Mouse (Mus musculus) cerebellum, postnatal 25 days (tissue): ENCODE measurements around the gene Tldc1.
A peak's percentile ranks its signal among the peaks of the same experiment; 100 is the strongest.

ENCODE experiments used
- DNase-seq, 2 experiments: peaks; one replicate each; pipeline ENCODE4 v3.0.0; 2021; ENCODE audit warnings: mixed read lengths in 2 of 2

Tldc1 gene

GRCm38 (mm10) chr8:119765311-119765710 lies 12.9 kb downstream of the Tldc1 start:
- no peak for DNase-seq

GRCm38 (mm10) chr8:119762226-119763220 lies 15.7 kb downstream of the Tldc1 start:
- DNase-seq, result no peak

- DNase-seq, result no peak
These were observed 16.5 kb downstream of the Tldc1 start for GRCm38 (mm10) chr8:119761692-119762091.

- DNase-seq, result no peak
These were observed 21.7 kb downstream of the Tldc1 start for GRCm38 (mm10) chr8:119756538-119756937.

- DNase-seq, result no peak
These were observed 22.1 kb downstream of the Tldc1 start for GRCm38 (mm10) chr8:119756147-119756461.

- DNase-seq, result no peak
These were observed 22.7 kb downstream of the Tldc1 start for GRCm38 (mm10) chr8:119755238-119756146.

- DNase-seq, result no peak
These were observed 33.6 kb downstream of the Tldc1 start for GRCm38 (mm10) chr8:119744604-119745003.

GRCm38 (mm10) chr8:119743291-119744026 lies 34.8 kb downstream of the Tldc1 start:
- DNase-seq, result peak in 1 of 2 experiments; percentile 44

- no peak for DNase-seq
These were observed 35.8 kb downstream of the Tldc1 start for GRCm38 (mm10) chr8:119742409-119742808.

- no peak for DNase-seq
These were observed 37.6 kb downstream of the Tldc1 start for GRCm38 (mm10) chr8:119740634-119741033.

- no peak for DNase-seq
These were observed 39.9 kb downstream of the Tldc1 start for GRCm38 (mm10) chr8:119738129-119738907.

GRCm38 (mm10) chr8:119737093-119737900 lies 40.9 kb downstream of the Tldc1 start:
- no peak for DNase-seq

- DNase-seq, result no peak
These were observed 41.8 kb downstream of the Tldc1 start for GRCm38 (mm10) chr8:119736348-119736917.

GRCm38 (mm10) chr8:119732072-119732471 lies 46.1 kb downstream of the Tldc1 start:
- DNase-seq, result no peak

GRCm38 (mm10) chr8:119728351-119728895 lies 49.8 kb downstream of the Tldc1 start:
- DNase-seq, result no peak

GRCm38 (mm10) chr8:119727093-119727492 lies 51.1 kb downstream of the Tldc1 start:
- no peak for DNase-seq

GRCm38 (mm10) chr8:119724596-119724995 lies 53.6 kb downstream of the Tldc1 start:
- no peak for DNase-seq

- no peak for DNase-seq
These were observed 54.5 kb downstream of the Tldc1 start for GRCm38 (mm10) chr8:119723676-119724075.

GRCm38 (mm10) chr8:119722348-119722747 lies 55.9 kb downstream of the Tldc1 start:
- DNase-seq, result no peak

- DNase-seq, result no peak
These were observed 59.2 kb downstream of the Tldc1 start for GRCm38 (mm10) chr8:119719011-119719501.
